Mouse (Mus musculus): ENCODE measurements around the gene Zdhhc1. TPM values are rescaled to one million over a fixed set of nuclear protein-coding genes. Genes with fewer than 3 reads are reported as not detected.

The Zdhhc1 gene
- total RNA-seq, 2 experiments from 2014 or later = 12.8 to 13.6 TPM

- intact Hi-C loops (cut with DNase I) = no loop called here
- DNase-seq (ENCODE audit: low spot score) = no peak
These were observed 63.2 kb downstream of the Zdhhc1 start for GRCm38 (mm10) chr8:105433511-105433910.

GRCm38 (mm10) chr8:105433021-105433420, 63.7 kb downstream of the Zdhhc1 start:
- intact Hi-C loops (cut with DNase I) = no loop called here
- no peak for DNase-seq (ENCODE audit: low spot score)

DNA sequence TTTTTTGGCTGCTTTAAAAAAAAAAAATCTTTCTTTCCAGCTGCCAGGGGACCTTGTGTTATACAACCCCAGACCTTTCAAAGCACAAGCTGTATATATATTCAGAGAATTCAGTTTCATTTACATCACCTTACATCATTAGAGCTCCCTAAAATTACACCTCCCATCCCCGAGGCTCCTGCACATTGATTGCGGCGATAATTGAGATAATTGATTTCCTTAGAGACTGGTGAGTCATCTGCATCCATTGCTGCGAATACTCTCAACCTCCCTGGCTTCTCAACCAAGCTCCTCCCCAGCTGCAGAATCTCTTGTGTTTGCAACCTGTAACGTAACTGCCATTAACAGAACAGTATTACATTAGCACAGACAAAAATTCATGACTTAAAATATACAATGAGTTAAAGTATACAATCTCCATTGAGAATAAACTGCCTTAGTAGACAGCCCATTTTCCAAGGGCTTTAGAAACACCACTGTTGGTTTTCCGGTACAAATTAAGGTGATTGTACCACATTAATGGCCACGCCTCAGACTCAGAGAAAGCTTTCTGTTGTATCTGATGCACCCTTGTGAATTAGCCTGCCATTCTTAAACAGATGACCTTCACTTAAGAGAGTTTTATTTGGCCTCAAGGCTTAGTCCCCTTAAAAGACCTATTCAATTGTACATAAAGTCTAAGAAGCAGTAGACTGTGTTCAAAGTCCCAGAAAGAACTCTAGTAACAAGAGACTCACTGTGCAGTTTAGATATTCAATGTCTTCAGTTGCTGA, 64.8 kb downstream of the Zdhhc1 start:
- no peak for DNase-seq (ENCODE audit: low spot score)
- intact Hi-C loops (cut with DNase I) = no loop called here

DNA sequence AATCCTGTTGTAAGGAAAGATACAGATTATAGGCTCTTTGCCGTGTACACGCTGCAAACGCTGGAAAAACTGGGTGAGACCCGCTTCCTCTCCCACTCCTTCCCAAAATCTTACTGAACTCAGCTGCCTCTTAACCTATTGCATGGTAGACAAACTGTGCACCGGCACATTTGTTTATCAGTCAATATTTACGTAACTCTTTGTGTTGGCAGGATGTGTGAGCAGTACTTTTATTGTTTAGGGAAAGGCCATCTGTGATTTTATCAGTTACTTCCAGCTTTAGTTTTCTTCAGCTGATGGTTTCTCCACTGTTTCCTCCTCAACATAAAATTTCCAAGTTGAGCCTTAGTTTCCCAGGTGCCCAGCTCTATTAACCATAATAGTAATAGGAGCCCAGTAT, 69.8 kb downstream of the Zdhhc1 start:
- DNase-seq (ENCODE audit: low spot score) = no peak
- intact Hi-C loops (cut with DNase I) = no loop called here

Other genes with a start within 250 kb of the Zdhhc1 start
- gene B3gnt9, start 241.7 kb downstream of the Zdhhc1 start, total RNA-seq (2021) = 1 to 10 TPM; 4.1 to 4.9 TPM
- gene Tradd, start 232.3 kb downstream of the Zdhhc1 start, total RNA-seq (2021) = 1 to 10 TPM; 4.4 to 6.9 TPM
- gene Fbxl8, start 232.3 kb downstream of the Zdhhc1 start, total RNA-seq (2021) = 1 to 10 TPM; 2.4 to 2.7 TPM
- 1 to 10 TPM; 1.5 to 2.2 TPM for gene Hsf4, start 227.1 kb downstream of the Zdhhc1 start, total RNA-seq (2021)
- 10 to 100 TPM; 17.2 to 20.1 TPM for gene Nol3, start 220.8 kb downstream of the Zdhhc1 start, total RNA-seq (2021)
- 1 to 10 TPM; 1.8 to 2.0 TPM for gene 4931428F04Rik, start 207.0 kb downstream of the Zdhhc1 start, total RNA-seq (2021)
- 1 to 10 TPM; 4.9 to 7.1 TPM for gene Exoc3l, start 200.8 kb downstream of the Zdhhc1 start, total RNA-seq (2021)
- gene E2f4, start 199.2 kb downstream of the Zdhhc1 start, total RNA-seq (2021) = 10 to 100 TPM; 19.8 to 21.5 TPM
- under 1 TPM; 0.81 to 0.91 TPM for gene Elmo3, start 191.3 kb downstream of the Zdhhc1 start, total RNA-seq (2021)
- gene Lrrc29, start 170.6 kb downstream of the Zdhhc1 start, total RNA-seq (2021) = 1 to 10 TPM; 1.3 to 1.9 TPM
- gene Tmem208, start 170.5 kb downstream of the Zdhhc1 start, total RNA-seq (2021) = 10 to 100 TPM; 23.4 to 25.3 TPM
- 1 to 10 TPM; 6.1 to 7.2 TPM for gene Fhod1, start 148.9 kb downstream of the Zdhhc1 start, total RNA-seq (2021)
- under 1 TPM; 0.29 to 0.56 TPM for gene Slc9a5, start 148.1 kb downstream of the Zdhhc1 start, total RNA-seq (2021)
- not detected for gene Plekhg4, start 123.6 kb downstream of the Zdhhc1 start, total RNA-seq (2021)
- gene Kctd19, start 83.4 kb downstream of the Zdhhc1 start, total RNA-seq (2021) = under 1 TPM in 1 of 2 experiments, not detected in 1; 0.44 TPM
- under 1 TPM; 0.42 to 0.73 TPM for gene Lrrc36, start 83.3 kb downstream of the Zdhhc1 start, total RNA-seq (2021)
- 10 to 100 TPM; 51.4 TPM for gene Tppp3, start 25.4 kb downstream of the Zdhhc1 start, total RNA-seq (2021)
- under 1 TPM; 0.13 to 0.36 TPM for gene Hsd11b2, start 21.9 kb upstream of the Zdhhc1 start, total RNA-seq (2021)
- 10 to 100 TPM; 45.7 to 53.2 TPM for gene Atp6v0d1, start 69.1 kb upstream of the Zdhhc1 start, total RNA-seq (2021)
- gene Ripor1, start 108.4 kb upstream of the Zdhhc1 start, total RNA-seq (2021) = 10 to 100 TPM; 41.7 to 50.9 TPM
- 10 to 100 TPM; 36.4 to 43.6 TPM for gene Ctcf, start 139.7 kb upstream of the Zdhhc1 start, total RNA-seq (2021)
- gene Agrp, start 140.5 kb upstream of the Zdhhc1 start, total RNA-seq (2021) = not detected
- under 1 TPM; 0.18 to 0.20 TPM for gene Carmil2, start 189.4 kb upstream of the Zdhhc1 start, total RNA-seq (2021)
- 10 to 100 TPM; 11.1 to 13.7 TPM for gene Acd, start 204.2 kb upstream of the Zdhhc1 start, total RNA-seq (2021)
- 1 to 10 TPM; 8.4 to 9.1 TPM for gene Pard6a, start 204.2 kb upstream of the Zdhhc1 start, total RNA-seq (2021)
- gene 4933405L10Rik, start 210.8 kb upstream of the Zdhhc1 start, total RNA-seq (2021) = not detected
- gene Enkd1, start 211.3 kb upstream of the Zdhhc1 start, total RNA-seq (2021) = 1 to 10 TPM; 2.0 to 2.4 TPM